Mouse (Mus musculus) spleen, adult 2 months (tissue): Measurements from ENCODE around the gene Vmn1r184. TPM values are rescaled to one million over a fixed set of nuclear protein-coding genes. Genes with fewer than 3 reads are reported as not detected.
"Not testable (repeated sequence)": the region's sequence is repeated elsewhere in the genome, so short reads cannot be mapped to it uniquely, and the experiment has no call there.

Experiments
- DNase-seq, 2 experiments: peaks; one replicate each; pipeline versions ENCODE4 v3.0.0 to v3.0.0-alpha.2; 2012 to 2021; ENCODE audit warnings: low spot score in 2 of 2, low read depth in 1 of 2
- H3K27ac ChIP-seq: fragments of 200-500 bp; 2 replicates; pipeline ENCODE4 v1.5.1; 2012; ENCODE audit warnings: low read length, inconsistent platforms; ENCODE audit not compliant: insufficient read depth
- H3K27me3 ChIP-seq: fragments of 200-500 bp; 2 replicates; pipeline ENCODE4 v1.6.1; 2012; ENCODE audit warnings: mild to moderate bottlenecking, moderate library complexity, low read length, inconsistent platforms; ENCODE audit not compliant: control insufficient read depth, insufficient read depth
- H3K36me3 ChIP-seq: fragments of 200-500 bp; 2 replicates; pipeline ENCODE4 v1.6.1; 2012; ENCODE audit warnings: mild to moderate bottlenecking, low read length, inconsistent platforms; ENCODE audit not compliant: control insufficient read depth, insufficient read depth
- H3K4me1 ChIP-seq: fragments of 200-500 bp; 2 replicates; pipeline ENCODE4 v1.6.1; 2011; ENCODE audit warnings: inconsistent platforms; ENCODE audit not compliant: control insufficient read depth, insufficient read depth, insufficient read length
- H3K4me3 ChIP-seq: fragments of 200-500 bp; 2 replicates; pipeline ENCODE4 v1.5.1; 2011; ENCODE audit warnings: mild to moderate bottlenecking, inconsistent platforms; ENCODE audit not compliant: insufficient read depth, insufficient read length; ENCODE audit errors: extremely low read depth
- WGBS: fragments of 180-500 bp; shearing (Covaris S2); methylation state at CpG from one replicate; pipeline ENCODE4 v1.1.7; 2018; 5-methylcytosine and 5-hydroxymethylcytosine counted together
- polyA plus RNA-seq: library from polyadenylated mRNA; depleted of rRNA; stranded (reverse); fragments of >200 nt; gene quantifications from 2 replicates; pipeline ENCODE4 v1.2.3, GENCODE M21; 2012; rRNA removed

Vmn1r184 gene
- not detected in 2 replicates for polyA plus RNA-seq

GRCm38 (mm10) chr7:26260034-26260433 lies at the start of gene Vmn1r184:
Gene Vmn1r184, plus strand, starts transcription at chr7:26260334.
- not testable (repeated sequence) for H3K36me3 ChIP-seq, H3K4me1 ChIP-seq, H3K4me3 ChIP-seq, H3K27me3 ChIP-seq, H3K27ac ChIP-seq, DNase-seq
- 77% methylated on average over 1 of the region's 1 CpGs for WGBS

GRCm38 (mm10) chr7:26303429-26304166 lies 43.5 kb downstream of the Vmn1r184 start:
- H3K27me3 ChIP-seq, H3K4me3 ChIP-seq, DNase-seq, H3K27ac ChIP-seq, H3K4me1 ChIP-seq, H3K36me3 ChIP-seq: not testable (repeated sequence)
- WGBS = 88% methylated on average over 8 of the region's 8 CpGs

DNA sequence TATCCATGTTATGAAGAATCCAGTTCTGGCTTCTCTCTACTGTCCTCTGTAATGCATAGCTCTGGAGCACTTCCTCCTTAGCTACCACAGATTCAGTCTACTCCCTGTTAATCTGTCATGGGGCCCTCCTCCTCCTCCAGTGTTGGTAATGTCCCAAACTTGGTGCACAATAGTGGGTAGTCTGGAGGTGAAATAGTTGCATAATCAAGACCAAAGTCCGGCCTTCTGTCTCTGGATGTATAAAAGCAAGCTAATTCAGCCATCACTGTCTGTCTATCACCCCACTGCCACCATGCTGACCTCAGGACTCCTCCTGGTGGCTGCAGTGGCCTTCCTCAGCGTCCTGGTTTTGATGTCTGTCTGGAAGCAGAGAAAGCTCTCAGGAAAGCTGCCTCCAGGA lies 46.8 kb downstream of the Vmn1r184 start, which contains the start of gene Cyp2a4:
Gene Cyp2a4 (plus strand): TSS at position 244 of the 400 bp plus-strand sequence.
- H3K27ac ChIP-seq, H3K4me3 ChIP-seq, H3K27me3 ChIP-seq, H3K4me1 ChIP-seq, DNase-seq, H3K36me3 ChIP-seq: not testable (repeated sequence)
- 61% methylated on average over 2 of the region's 2 CpGs for WGBS

DNA sequence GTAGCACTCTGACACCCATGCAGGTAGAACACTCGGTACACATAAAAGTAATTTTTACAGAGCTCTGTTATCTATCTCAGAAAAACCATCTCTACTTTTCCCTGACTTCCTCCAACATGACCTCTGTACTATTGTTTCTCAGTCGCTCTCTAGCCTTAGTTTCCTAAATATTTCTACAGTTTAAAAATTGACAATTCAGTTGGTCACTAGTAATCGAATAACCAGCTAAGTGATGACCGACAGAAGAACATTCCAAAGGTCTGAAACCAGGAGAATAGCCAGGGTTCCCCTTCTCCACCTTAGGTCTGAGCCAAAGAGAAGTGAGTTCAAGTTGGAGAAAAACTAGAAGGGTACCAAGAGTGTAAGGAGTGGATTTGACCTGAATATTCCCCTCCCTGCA lies 51.7 kb downstream of the Vmn1r184 start:
- H3K27me3 ChIP-seq, DNase-seq, H3K27ac ChIP-seq, H3K4me3 ChIP-seq, H3K36me3 ChIP-seq, H3K4me1 ChIP-seq: not testable (repeated sequence)
- WGBS = 89% methylated on average over 4 of the region's 4 CpGs

GRCm38 (mm10) chr7:26315194-26315593 lies 55.1 kb downstream of the Vmn1r184 start:
- not testable (repeated sequence) for H3K4me1 ChIP-seq, H3K4me3 ChIP-seq, DNase-seq, H3K27ac ChIP-seq, H3K27me3 ChIP-seq, H3K36me3 ChIP-seq
- 93% methylated on average over 2 of the region's 2 CpGs for WGBS

GRCm38 (mm10) chr7:26315809-26316208 lies 55.7 kb downstream of the Vmn1r184 start:
- H3K4me3 ChIP-seq, H3K27me3 ChIP-seq, H3K27ac ChIP-seq, DNase-seq, H3K4me1 ChIP-seq, H3K36me3 ChIP-seq: not testable (repeated sequence)
- WGBS = 74% methylated on average over 4 of the region's 4 CpGs

Other genes starting within 250 kb of the Vmn1r184 start
- not detected in 2 replicates for gene Cyp2b13, start 198.8 kb upstream of the Vmn1r184 start, polyA plus RNA-seq
- not detected in 2 replicates for gene Cyp2b9, start 86.9 kb upstream of the Vmn1r184 start, polyA plus RNA-seq
- gene Cyp2a4, start 46.8 kb downstream of the Vmn1r184 start, polyA plus RNA-seq = not detected in 2 replicates
- gene Nlrp9c, start 143.4 kb downstream of the Vmn1r184 start, polyA plus RNA-seq = not detected in 2 replicates
- gene Nlrp4a, start 174.8 kb downstream of the Vmn1r184 start, polyA plus RNA-seq = not detected in 2 replicates